Mouse (Mus musculus): ENCODE results near the gene Ssu72. TPM values are rescaled to one million over a fixed set of nuclear protein-coding genes. Genes with fewer than 3 reads are reported as not detected.
A peak's percentile ranks its signal among the peaks of the same experiment; 100 is the strongest.

The Ssu72 gene
- total RNA-seq, 2 experiments from 2014 or later, result 90.2 to 94.1 TPM

DNA sequence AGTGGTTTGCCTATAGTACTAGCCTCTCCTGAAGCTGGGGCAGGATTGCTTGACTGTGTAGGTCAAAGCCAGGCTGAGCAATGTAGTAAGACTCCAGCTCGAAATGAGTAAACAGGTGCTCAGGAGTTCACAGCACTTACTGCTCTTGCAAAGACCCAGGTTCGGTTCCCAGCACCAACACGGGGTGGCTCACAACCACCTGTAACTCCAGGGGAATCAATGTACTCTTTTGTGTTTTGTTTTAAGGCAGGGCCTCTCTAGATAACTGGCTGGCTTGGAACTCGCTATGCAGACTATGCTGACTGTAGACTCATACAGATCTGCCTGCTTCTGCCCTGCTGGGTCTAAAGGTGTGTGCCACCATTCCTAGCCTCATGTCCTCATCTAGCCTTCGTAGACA, 38.1 kb downstream of the Ssu72 start:
- no peak for ATAC-seq (replicated peaks; ENCODE audit: low FRiP score, low TSS enrichment, poor library complexity, severe bottlenecking)

DNA sequence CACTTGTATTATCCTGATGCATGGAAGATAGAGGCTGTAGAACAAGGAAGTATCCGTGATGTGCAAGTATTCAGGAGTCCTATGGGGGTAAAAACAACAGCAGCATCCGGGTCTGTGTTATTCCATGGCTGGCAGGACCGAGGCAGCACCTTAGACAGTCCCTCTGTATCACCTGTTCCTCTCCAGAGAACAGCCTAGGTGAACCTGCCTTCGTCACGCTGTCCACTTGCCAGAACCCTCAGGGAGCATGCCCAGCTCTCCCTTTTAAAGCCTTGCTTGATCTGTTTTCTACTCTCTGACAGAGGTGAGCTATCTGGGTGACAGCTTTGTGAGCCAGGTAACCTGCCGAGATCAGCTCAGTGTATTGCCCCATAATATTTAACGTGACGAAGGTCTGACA, 39.9 kb downstream of the Ssu72 start:
- no peak for ATAC-seq (replicated peaks; ENCODE audit: low FRiP score, low TSS enrichment, poor library complexity, severe bottlenecking)

DNA sequence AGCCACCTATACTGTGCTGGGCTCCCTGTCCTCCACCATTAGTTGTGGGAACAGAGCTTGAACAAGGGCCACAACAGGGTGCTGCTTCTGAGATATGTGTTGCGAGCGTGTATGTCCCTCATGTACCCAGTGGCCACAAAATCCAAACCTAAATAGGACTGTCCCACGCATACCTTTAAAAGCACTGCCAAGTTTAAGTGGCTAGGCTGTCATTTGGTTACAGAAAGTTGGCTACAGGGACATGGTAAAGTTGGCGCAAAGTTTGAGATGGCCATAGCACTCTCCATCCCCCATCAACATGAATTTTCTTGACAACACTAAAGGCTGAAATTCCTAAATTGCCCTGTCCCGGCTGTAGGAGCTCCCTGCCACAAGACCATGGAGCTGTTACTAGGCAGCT, 40.5 kb downstream of the Ssu72 start:
- ATAC-seq (replicated peaks; ENCODE audit: low FRiP score, low TSS enrichment, poor library complexity, severe bottlenecking), result no peak

GRCm38 (mm10) chr4:155746036-155746548, 41.5 kb downstream of the Ssu72 start:
- no peak for ATAC-seq (replicated peaks; ENCODE audit: low FRiP score, low TSS enrichment, poor library complexity, severe bottlenecking)

DNA sequence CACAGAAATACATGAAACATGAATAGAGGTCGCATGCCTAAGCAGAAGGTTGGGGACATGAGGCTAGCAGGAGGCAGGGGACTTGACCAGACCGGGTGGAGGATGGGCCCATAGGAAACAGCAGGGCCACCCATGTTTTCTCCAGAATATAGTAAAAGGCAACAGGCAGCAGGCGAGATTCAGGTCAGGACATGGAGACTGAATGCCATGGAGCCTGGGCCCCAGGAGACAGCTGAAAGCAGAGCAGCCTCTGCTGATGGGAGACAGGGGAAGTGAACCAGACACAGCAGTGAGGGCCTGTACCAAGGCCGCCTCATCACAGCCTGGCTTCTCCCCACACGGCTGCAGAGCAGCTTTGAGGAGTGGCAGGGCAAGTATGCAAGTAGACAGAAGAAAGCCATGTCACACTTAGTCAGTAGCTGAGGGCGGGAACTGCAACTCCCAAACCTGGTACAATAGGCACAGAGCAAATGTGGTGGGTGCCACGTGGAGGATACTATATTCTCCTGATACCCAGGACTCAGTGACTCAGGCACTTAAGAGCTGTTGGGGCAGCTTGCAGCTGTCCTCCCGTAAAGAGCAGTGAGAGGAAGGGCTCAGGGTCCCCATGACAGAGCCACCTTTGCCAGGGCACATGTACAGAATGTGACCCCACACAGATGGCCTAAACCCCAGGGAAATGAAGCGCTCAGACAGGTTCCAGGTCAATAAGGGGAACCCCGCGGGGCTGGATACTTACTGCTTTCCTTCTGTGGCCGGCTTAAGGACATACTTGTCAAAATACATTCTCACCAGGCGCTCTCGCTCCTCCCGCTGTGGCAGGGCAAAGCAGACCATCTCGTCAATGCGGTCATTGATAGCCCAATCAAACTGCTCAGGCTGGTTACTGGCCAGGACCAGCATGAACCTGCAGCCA, 42.2 kb downstream of the Ssu72 start:
- no peak for ATAC-seq (replicated peaks; ENCODE audit: low FRiP score, low TSS enrichment, poor library complexity, severe bottlenecking)

DNA sequence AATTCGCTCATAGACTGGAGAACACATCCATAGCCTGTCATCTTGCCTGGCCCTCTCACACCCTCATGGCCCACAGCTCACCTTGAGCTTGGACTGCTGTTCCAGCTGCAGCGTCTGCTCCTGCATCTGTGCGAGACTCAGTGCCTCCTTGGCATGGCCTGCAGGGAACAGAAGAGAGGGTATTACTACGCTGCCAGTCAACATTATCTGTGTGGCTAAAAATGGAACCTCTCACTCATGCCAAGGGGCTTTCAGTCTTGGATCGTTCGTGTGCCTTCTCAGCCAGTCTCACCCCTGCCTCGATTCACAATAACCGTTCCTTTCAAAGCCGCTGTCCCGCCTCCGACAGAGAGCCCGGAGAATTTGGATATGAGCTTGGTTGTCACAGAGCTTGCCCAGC, 52.4 kb downstream of the Ssu72 start:
- ATAC-seq (replicated peaks; ENCODE audit: low FRiP score, low TSS enrichment, poor library complexity, severe bottlenecking), result no peak

GRCm38 (mm10) chr4:155759862-155760612, 55.4 kb downstream of the Ssu72 start:
- ATAC-seq (replicated peaks; ENCODE audit: low FRiP score, low TSS enrichment, poor library complexity, severe bottlenecking), result peak; percentile 67

- peak; percentile 97 for ATAC-seq (replicated peaks; ENCODE audit: low FRiP score, low TSS enrichment, poor library complexity, severe bottlenecking)
These were observed 56.2 kb downstream of the Ssu72 start, which contains the start of gene Atad3a for GRCm38 (mm10) chr4:155760613-155761355. Gene Atad3a (minus strand): TSS chr4:155761093.

GRCm38 (mm10) chr4:155761356-155762099, 56.9 kb downstream of the Ssu72 start:
- peak; percentile 46 for ATAC-seq (replicated peaks; ENCODE audit: low FRiP score, low TSS enrichment, poor library complexity, severe bottlenecking)

- ATAC-seq (replicated peaks; ENCODE audit: low FRiP score, low TSS enrichment, poor library complexity, severe bottlenecking), result no peak
These were observed 57.8 kb downstream of the Ssu72 start for GRCm38 (mm10) chr4:155762357-155762756.

DNA sequence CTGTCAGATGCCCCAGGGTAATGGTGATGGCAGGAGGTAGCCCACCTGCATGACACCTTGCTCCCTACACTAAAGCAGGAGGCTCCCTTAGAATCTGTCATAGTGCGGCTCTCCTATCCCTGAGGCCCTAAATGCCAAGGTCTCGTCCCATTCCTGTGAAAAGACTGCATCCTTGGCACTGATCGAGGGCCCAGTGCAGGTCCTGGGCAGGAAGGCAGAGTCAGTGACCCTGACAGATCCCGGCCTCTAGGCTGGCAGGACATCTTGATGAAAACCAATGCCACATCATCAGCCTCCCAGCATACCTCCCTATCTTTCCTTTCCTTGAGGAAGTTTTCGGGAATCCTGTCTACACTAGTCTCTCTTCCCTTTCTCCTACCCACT, 64.9 kb downstream of the Ssu72 start:
- no peak for ATAC-seq (replicated peaks; ENCODE audit: low FRiP score, low TSS enrichment, poor library complexity, severe bottlenecking)

- peak; percentile 75 for ATAC-seq (replicated peaks; ENCODE audit: low FRiP score, low TSS enrichment, poor library complexity, severe bottlenecking)
These were observed 65.4 kb downstream of the Ssu72 start for GRCm38 (mm10) chr4:155769880-155770512.

GRCm38 (mm10) chr4:155770626-155771025, 66.0 kb downstream of the Ssu72 start:
- no peak for ATAC-seq (replicated peaks; ENCODE audit: low FRiP score, low TSS enrichment, poor library complexity, severe bottlenecking)

DNA sequence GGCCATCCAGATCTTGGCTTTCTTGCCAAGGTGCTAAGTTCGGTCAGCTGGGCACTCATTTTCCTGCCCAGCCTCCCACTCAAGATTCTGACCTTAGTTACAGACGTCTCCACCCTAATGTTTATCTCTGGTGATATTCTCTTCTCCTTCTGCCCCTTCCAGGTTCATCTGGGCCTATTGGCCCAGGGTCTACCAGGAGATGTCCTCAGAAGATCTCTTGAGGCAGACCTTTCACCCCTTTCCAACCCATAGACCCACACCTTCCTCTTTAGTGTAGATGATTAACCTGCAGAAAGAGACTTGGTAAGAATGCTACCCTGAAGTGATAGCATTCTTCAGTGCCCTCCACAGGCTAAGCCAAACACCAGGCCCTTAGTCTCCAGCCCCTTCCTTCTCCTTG, 67.1 kb downstream of the Ssu72 start:
- ATAC-seq (replicated peaks; ENCODE audit: low FRiP score, low TSS enrichment, poor library complexity, severe bottlenecking), result no peak

DNA sequence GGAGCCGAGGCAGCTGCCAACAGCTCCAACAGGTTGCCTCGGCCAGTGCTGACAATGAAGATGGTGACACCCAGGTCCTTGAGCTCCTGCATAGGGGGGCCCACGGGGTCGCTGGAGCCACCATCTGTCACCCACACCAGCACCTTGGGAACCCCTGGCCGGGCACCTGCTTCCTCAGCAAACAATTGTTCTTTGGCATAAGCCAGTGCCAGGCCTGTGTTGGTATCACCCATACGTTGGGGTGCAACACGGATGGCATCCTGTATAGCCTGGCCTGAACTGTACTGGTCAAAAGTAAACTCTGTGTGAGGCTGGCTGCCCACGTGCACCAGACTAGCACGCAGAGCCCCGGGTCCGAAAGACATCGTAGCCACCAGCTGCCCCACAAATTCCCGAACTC, 68.2 kb downstream of the Ssu72 start:
- ATAC-seq (replicated peaks; ENCODE audit: low FRiP score, low TSS enrichment, poor library complexity, severe bottlenecking), result no peak

GRCm38 (mm10) chr4:155773335-155774078, 68.9 kb downstream of the Ssu72 start:
- ATAC-seq (replicated peaks; ENCODE audit: low FRiP score, low TSS enrichment, poor library complexity, severe bottlenecking), result no peak

GRCm38 (mm10) chr4:155774280-155774754, 69.7 kb downstream of the Ssu72 start, which contains the start of gene Vwa1:
Gene Vwa1 (minus strand): TSS chr4:155774698.
- peak; percentile 83 for ATAC-seq (replicated peaks; ENCODE audit: low FRiP score, low TSS enrichment, poor library complexity, severe bottlenecking)

Data from megakaryocyte-erythroid progenitor cell, adult 5-6 weeks (primary cell).